Mouse (Mus musculus): ENCODE measurements around the gene Med18. TPM values are rescaled to one million over a fixed set of nuclear protein-coding genes. Genes with fewer than 3 reads are reported as not detected.

Med18 gene
- polyA plus RNA-seq, 1 experiment, result 0.37 TPM

DNA sequence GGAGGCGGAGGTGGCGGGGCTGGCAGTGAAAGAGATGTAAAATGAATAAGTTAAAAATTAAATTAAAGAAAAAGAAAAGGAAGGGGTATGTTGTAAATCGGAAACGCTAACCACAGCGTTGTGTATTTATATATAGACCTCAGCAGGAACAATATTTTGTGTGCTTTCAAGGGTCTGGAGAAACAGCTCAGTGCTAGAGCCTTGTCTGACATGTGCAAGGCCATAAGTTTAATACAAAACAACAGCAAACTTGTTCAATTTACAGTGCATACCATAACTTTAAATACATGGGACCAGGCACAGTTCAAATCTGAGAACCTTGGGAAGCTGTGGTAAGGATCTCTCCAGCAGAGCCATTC is 513 bp upstream of the Med18 start:
- H3K36me3 ChIP-seq (ENCODE audit: control insufficient read depth), result peaks cover 32% of the 10 kb centered on the region
- no peaks in the 10 kb centered on the region for H3K9me3 ChIP-seq (ENCODE audit: control insufficient read depth, low read length)
- TF ChIP-seq GATA1 (IDR thresholded peaks at IDR 0.05; ENCODE audit: low read length) (no peak), TAL1 (IDR thresholded peaks at IDR 0.05; ENCODE audit: low read length) (no peak)
- peak overlapping the region; percentile 89 for H3K4me3 ChIP-seq (replicated peaks)
- H3K4me1 ChIP-seq (ENCODE audit: control insufficient read depth), result peaks cover 40% of the 10 kb centered on the region
- no peaks in the 10 kb centered on the region for H3K27me3 ChIP-seq (ENCODE audit: control insufficient read depth)

DNA sequence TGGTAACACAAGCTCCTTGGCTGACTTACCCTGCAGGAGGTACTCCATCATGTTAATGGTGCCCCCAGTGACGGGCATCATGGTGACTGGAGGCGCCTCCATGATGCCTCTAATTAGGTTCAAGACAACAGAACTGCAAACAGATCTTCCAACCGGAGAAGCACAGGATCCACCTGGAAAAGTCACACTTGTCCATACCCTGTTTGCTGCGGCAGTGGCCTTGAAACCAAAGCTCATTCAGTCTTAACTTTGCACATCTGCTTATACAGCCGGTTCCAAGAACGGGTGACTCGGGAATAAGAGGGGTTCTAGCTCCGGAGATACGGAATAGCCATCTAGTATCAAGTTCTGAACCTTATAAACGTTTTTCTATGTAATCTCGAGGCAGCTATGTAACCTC is 885 bp downstream of the Med18 start:
- peaks cover 40% of the 10 kb centered on the region for H3K4me1 ChIP-seq (ENCODE audit: control insufficient read depth)
- no peaks in the 10 kb centered on the region for H3K27me3 ChIP-seq (ENCODE audit: control insufficient read depth)
- peak overlapping the region; percentile 89 for H3K4me3 ChIP-seq (replicated peaks)
- H3K36me3 ChIP-seq (ENCODE audit: control insufficient read depth), result peaks cover 45% of the 10 kb centered on the region
- no peaks in the 10 kb centered on the region for H3K9me3 ChIP-seq (ENCODE audit: control insufficient read depth, low read length)
- TF ChIP-seq GATA1 (IDR thresholded peaks at IDR 0.05; ENCODE audit: low read length) (no peak), TAL1 (IDR thresholded peaks at IDR 0.05; ENCODE audit: low read length) (no peak)

DNA sequence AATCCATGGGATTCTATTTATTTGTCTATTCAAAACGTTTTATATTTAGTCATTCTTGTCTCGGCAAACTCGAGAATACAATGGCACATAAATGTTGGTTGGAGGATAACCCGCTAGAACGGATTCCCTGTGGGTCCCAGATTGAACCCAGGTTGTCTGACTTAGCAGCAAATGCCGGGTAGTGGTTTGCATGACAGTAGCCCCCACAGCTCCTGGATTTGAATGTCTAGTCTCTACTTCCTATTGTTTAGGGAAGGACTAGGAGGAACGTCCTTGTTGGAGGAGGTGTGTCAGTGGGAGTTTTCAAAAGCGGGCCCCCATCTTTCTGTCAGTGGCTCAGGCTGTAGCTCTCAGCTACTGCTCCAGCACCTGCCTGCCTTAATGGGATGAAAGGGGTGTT is 3.5 kb downstream of the Med18 start:
- H3K4me3 ChIP-seq (replicated peaks), result no peak overlapping the region
- H3K9me3 ChIP-seq (ENCODE audit: control insufficient read depth, low read length), result no peaks in the 10 kb centered on the region
- peaks cover 38% of the 10 kb centered on the region for H3K4me1 ChIP-seq (ENCODE audit: control insufficient read depth)
- no peaks in the 10 kb centered on the region for H3K27me3 ChIP-seq (ENCODE audit: control insufficient read depth)
- peaks cover 68% of the 10 kb centered on the region for H3K36me3 ChIP-seq (ENCODE audit: control insufficient read depth)
- no peak for TF ChIP-seq TAL1 (IDR thresholded peaks at IDR 0.05; ENCODE audit: low read length)
- no peak for TF ChIP-seq GATA1 (IDR thresholded peaks at IDR 0.05; ENCODE audit: low read length)

DNA sequence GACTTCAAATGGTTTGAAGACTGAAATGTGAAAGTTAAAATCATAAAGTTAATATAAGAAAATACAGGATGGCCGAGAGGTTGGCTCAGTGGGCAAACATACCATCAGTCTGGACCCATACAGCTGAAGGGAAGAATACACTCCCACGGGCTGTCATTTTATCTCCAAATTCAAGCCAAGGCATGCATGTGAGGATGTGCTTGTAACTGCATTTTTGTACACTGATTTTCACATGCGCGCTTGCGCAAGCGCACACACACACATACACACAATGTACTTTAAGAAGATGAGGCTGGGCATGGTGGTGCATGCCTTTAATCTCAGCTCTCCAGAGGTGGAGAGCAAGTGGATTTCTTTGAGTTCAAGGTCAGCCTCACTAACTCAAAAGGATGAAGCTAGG is 8.2 kb downstream of the Med18 start:
- Histone ChIP-seq H3K4me3 (replicated peaks) (no peak overlapping the region), H3K4me1 (ENCODE audit: control insufficient read depth) (peaks cover 12% of the 10 kb centered on the region), H3K36me3 (ENCODE audit: control insufficient read depth) (peaks cover 51% of the 10 kb centered on the region), H3K27me3 (ENCODE audit: control insufficient read depth) (no peaks in the 10 kb centered on the region), H3K9me3 (ENCODE audit: control insufficient read depth, low read length) (no peaks in the 10 kb centered on the region)
- TF ChIP-seq GATA1 (IDR thresholded peaks at IDR 0.05; ENCODE audit: low read length), result no peak
- TF ChIP-seq TAL1 (IDR thresholded peaks at IDR 0.05; ENCODE audit: low read length), result no peak

DNA sequence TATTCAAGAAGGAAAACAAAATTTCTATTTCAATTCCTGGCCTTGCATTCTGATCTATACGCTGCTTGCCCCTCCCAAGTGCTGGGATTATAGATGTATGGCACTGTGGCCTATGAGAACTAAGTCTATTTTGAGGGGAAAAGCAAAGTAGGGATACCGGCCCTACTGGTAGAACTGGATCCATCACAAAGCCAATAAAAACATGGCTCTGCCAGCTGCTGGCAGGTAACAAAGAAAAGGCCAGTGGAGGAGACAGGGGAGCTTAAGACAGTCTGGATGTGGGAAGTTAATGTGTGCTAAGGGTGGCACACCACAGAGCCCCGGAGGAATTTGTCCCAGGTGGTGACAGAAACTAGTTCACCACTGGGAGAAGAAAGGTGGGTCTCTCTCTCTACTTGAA is 8.6 kb downstream of the Med18 start:
- Histone ChIP-seq H3K4me1 (ENCODE audit: control insufficient read depth) (peaks cover 12% of the 10 kb centered on the region), H3K36me3 (ENCODE audit: control insufficient read depth) (peaks cover 47% of the 10 kb centered on the region), H3K27me3 (ENCODE audit: control insufficient read depth) (no peaks in the 10 kb centered on the region), H3K4me3 (replicated peaks) (no peak overlapping the region), H3K9me3 (ENCODE audit: control insufficient read depth, low read length) (no peaks in the 10 kb centered on the region)
- TF ChIP-seq TAL1 (IDR thresholded peaks at IDR 0.05; ENCODE audit: low read length) (no peak), GATA1 (IDR thresholded peaks at IDR 0.05; ENCODE audit: low read length) (no peak)

DNA sequence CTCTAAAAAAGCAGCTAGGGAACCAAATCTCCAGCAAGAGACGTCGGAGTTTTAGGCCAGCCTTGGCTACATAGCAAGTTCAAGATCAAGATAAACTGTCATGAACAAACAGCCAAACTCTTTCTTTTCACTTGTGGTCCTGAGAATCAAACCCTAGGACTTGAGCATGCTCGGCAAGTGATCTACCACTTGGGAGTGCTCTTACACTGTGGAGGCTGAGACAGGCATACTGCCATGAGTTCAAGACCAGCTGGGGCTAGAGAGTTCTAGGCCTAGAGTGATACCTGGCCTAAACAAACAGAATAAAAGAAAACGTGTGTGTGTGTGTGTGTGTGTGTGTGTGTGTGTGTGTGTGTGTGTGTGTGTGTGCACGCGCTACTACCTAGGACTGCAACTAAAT is 9.5 kb downstream of the Med18 start:
- no peaks in the 10 kb centered on the region for H3K9me3 ChIP-seq (ENCODE audit: control insufficient read depth, low read length)
- H3K27me3 ChIP-seq (ENCODE audit: control insufficient read depth), result no peaks in the 10 kb centered on the region

DNA sequence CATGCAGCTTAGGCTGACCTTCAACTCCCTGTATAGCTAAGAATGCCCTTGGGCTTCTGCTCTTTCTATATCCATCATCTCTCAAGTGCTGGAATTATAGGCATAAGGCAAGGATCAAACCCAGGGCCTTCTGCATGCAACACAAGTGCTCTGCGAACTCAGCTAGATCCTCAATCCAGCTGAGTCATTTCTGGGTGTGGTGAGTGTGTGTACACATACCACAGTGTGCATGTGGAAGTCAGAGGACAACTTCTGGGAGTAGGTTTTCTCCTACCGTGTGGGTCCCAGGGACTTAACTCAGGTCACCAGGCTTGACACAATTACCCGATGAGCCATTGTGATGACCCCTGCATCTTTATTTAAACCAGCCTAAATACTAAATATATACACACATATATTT is 13.9 kb downstream of the Med18 start:
- Histone ChIP-seq H3K27me3 (ENCODE audit: control insufficient read depth) (peaks cover 8% of the 10 kb centered on the region), H3K9me3 (ENCODE audit: control insufficient read depth, low read length) (no peaks in the 10 kb centered on the region), H3K36me3 (ENCODE audit: control insufficient read depth) (no peaks in the 10 kb centered on the region), H3K4me3 (replicated peaks) (no peak overlapping the region), H3K4me1 (ENCODE audit: control insufficient read depth) (peaks cover 9% of the 10 kb centered on the region)
- TF ChIP-seq GATA1 (IDR thresholded peaks at IDR 0.05; ENCODE audit: low read length) (no peak), TAL1 (IDR thresholded peaks at IDR 0.05; ENCODE audit: low read length) (no peak)

More for the DNA sequence above, 9.5 kb downstream of the Med18 start:
- peaks cover 11% of the 10 kb centered on the region for H3K4me1 ChIP-seq (ENCODE audit: control insufficient read depth)
- peaks cover 37% of the 10 kb centered on the region for H3K36me3 ChIP-seq (ENCODE audit: control insufficient read depth)
- no peak for TF ChIP-seq GATA1 (IDR thresholded peaks at IDR 0.05; ENCODE audit: low read length)
- TF ChIP-seq TAL1 (IDR thresholded peaks at IDR 0.05; ENCODE audit: low read length), result no peak
- H3K4me3 ChIP-seq (replicated peaks), result no peak overlapping the region

DNA sequence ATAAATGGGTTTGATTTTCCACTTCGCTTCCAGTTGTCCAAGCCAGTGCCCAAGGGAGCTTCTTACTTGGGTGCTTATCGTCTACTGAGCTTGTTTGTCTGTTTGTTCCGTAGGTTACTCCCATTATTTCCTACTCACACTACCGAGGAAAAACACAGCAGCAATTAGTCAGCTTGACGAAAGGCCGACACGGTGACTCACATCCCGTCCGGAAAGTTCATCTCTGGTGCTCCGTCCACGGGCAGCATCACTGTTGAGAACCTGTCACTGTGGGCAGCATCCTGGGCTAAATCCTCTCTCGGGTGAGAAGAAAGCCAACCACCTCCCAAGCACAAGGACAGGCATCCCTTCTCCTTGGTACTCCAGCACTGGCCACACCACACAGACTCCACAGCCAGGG is 17.6 kb downstream of the Med18 start:
- TF ChIP-seq TAL1 (IDR thresholded peaks at IDR 0.05; ENCODE audit: low read length) (no peak), GATA1 (IDR thresholded peaks at IDR 0.05; ENCODE audit: low read length) (no peak)
- peaks cover 9% of the 10 kb centered on the region for H3K4me1 ChIP-seq (ENCODE audit: control insufficient read depth)
- H3K4me3 ChIP-seq (replicated peaks), result no peak overlapping the region
- peaks cover 16% of the 10 kb centered on the region for H3K27me3 ChIP-seq (ENCODE audit: control insufficient read depth)
- no peaks in the 10 kb centered on the region for H3K9me3 ChIP-seq (ENCODE audit: control insufficient read depth, low read length)
- H3K36me3 ChIP-seq (ENCODE audit: control insufficient read depth), result no peaks in the 10 kb centered on the region

DNA sequence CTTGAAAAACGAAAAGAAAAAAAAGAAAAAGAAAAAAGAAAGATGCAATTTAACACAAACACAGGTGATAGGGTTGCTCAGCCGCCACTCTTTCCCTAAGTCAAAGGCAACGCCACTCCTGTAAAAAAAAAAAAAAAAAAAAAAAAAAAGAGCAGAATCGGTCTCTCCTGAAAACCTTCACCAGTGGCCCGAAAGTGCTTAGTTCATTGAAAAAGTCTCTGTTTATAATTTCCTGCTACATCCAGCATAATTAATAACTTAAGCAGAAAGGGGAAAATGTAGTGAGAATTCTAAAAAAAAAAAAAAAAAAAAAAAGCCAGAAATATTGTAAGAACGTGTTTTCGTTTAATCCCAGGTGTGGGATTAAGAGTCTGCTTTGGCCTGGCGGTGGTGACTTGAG is 19.2 kb downstream of the Med18 start:
- Histone ChIP-seq H3K4me3 (replicated peaks) (no peak overlapping the region), H3K4me1 (ENCODE audit: control insufficient read depth) (peaks cover 5% of the 10 kb centered on the region), H3K9me3 (ENCODE audit: control insufficient read depth, low read length) (no peaks in the 10 kb centered on the region), H3K27me3 (ENCODE audit: control insufficient read depth) (peaks cover 16% of the 10 kb centered on the region), H3K36me3 (ENCODE audit: control insufficient read depth) (no peaks in the 10 kb centered on the region)
- TF ChIP-seq GATA1 (IDR thresholded peaks at IDR 0.05; ENCODE audit: low read length) (no peak), TAL1 (IDR thresholded peaks at IDR 0.05; ENCODE audit: low read length) (no peak)

DNA sequence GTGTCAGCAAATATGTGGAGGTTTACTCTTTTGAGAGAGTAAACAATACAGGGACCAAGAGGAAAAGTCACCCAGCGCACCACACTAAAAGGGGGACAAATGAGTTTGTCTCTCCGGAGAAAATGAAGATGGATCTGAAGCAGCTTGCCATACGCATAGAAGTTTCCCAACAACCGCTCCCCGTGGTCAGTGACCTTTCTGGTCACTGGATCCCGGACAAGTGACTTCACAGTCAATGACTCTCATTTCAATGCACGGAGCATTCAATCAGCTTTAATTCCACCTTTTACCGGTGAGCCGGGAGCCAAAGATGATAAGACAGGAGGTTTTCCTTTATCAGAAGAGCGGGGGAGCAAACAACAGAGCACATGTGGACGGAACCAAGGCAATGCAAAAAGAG is 25.9 kb downstream of the Med18 start:
- no peaks in the 10 kb centered on the region for H3K9me3 ChIP-seq (ENCODE audit: control insufficient read depth, low read length)
- H3K27me3 ChIP-seq (ENCODE audit: control insufficient read depth), result peaks cover 10% of the 10 kb centered on the region
- no peak for TF ChIP-seq TAL1 (IDR thresholded peaks at IDR 0.05; ENCODE audit: low read length)
- no peak for TF ChIP-seq GATA1 (IDR thresholded peaks at IDR 0.05; ENCODE audit: low read length)
- H3K4me1 ChIP-seq (ENCODE audit: control insufficient read depth), result peaks cover 16% of the 10 kb centered on the region
- no peaks in the 10 kb centered on the region for H3K36me3 ChIP-seq (ENCODE audit: control insufficient read depth)
- no peak overlapping the region for H3K4me3 ChIP-seq (replicated peaks)
